Mouse (Mus musculus) heart, adult 2 months (tissue): ENCODE results near the gene Tldc2.

Experiments used
- CTCF ChIP-seq: fragments of 200-600 bp; IDR thresholded peaks from 2 replicates; pipeline ENCODE4 v1.8.1; 2022; ENCODE audit warnings: antibody characterized with exemption, mild to moderate bottlenecking, moderate library complexity
- POLR2A ChIP-seq: fragments of 200-500 bp; IDR thresholded peaks from 2 replicates; pipeline ENCODE4 v1.6.1; 2011; ENCODE audit warnings: mild to moderate bottlenecking, low read depth, low read length, control low read depth; ENCODE audit not compliant: insufficient read depth

DNA sequence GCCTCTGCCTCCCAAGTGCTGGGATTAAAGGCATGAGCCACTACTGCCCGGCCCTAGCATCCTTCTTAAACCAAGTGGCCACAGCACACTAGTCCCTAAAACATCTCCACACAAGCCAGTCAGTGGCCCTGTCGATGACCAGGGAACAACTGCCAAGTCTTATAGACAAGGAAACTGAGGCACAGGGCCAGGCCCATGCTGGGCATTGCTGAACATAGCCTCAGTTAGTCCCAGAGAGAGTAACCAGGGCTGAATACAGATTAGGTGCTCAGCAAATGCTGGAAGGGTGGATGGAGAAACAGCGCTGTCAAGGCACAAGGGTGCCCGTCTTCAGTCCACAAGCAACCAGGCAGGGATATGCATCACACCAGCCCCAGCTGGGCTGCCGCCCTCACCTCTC, 33.7 kb upstream of the Tldc2 start:
- TF ChIP-seq CTCF (no peak), POLR2A (no peak)
